Mouse (Mus musculus) spleen, embryonic (tissue): ENCODE measurements at regions not wholly inside any gene's neighbourhood (a gene's known extent, or its start where the extent isn't known, plus 50 kb on each side); places are given as distances from the start of the nearest gene placed in this dataset.
"Not testable (repeated sequence)": the region's sequence is repeated elsewhere in the genome, so short reads cannot be mapped to it uniquely, and the experiment has no call there.

Source experiments
- CTCF ChIA-PET: fragments of 350-600 bp; sonication (Branson Sonifier 250); formaldehyde crosslinking; loops from one replicate; lab custom pipeline; 2022; lab: Charles Lee

DNA sequence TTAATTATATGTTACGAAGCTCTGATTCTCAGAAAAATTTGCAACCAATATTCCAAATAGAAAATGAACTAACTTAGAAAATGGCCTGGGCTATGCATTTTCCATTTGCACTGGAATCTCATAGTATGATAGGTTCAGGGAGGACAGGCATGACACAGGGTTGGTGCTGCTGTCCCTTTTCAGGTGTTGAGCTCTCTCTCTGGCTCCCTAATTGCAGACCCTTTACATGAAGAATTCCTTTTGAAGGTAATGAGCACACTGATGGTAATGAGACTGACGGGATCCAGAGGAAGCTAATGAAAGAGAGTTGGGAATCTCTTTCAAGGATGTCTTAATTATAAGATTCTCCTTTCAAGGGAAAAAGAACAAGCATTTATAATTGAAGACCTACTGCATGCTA lies 87.6 kb downstream of the Serpinb8 start:
- CTCF ChIA-PET: no interaction called here

DNA sequence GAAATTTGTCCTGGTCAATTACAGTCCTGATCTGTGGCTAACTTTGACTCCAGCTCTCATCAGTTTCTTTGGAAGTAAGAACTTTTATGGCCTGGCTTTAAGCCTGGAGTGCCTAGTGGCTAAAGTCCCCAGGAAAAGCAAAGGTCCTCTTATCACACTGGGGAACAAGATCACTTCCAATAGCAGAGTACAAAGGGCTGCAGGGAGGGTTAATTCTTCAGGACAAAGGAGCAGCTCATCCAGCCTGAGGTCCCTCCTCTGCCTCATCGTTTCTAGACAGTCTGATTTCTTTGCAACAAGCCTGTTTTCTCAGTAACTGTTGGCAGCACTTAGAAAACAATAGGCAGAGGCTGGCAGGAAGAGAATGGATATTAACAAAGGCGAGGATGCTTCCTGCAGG lies 107.1 kb downstream of the Serpinb8 start:
- CTCF ChIA-PET: no interaction called here

DNA sequence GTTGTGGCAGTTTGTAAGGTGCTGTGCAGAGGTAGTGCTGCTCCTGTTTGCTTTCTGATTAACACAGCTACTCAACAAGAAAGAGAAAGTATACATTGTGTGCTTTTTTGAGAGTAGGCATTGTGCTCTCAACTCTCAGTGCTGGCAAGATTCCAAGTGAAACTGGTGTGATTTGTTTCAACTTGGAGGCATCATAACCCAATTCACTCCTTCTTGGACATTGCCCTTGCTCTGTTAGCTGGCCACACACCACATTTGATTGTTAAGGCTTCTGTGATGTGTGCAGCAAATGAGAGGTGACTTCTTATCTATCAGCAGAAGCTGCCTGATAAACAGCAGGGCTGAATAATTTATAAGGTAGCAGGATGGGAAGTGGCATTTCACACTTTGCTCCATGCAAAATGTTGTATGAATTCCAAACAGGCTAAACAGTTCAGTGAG lies 116.3 kb downstream of the Serpinb8 start:
- CTCF ChIA-PET: no interaction called here

DNA sequence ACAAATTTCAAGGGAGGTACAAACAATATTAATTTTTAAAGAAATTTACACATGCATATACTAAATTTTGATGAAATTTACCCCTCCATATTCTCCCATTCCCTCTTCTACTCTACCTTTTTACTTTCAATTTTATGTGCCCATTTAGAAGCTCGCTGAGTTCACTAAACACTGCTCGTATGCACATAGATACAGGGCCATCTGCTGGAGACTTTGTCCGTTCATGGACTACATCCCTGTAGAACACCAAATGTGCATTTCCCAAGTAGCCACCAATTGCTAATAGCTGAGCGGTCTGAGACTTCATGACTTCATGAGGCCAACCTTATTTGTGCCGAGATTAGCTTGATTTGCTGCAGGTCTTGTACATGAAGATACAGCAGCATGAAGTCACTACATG lies 118.8 kb downstream of the Serpinb8 start:
- CTCF ChIA-PET: no interaction called here

DNA sequence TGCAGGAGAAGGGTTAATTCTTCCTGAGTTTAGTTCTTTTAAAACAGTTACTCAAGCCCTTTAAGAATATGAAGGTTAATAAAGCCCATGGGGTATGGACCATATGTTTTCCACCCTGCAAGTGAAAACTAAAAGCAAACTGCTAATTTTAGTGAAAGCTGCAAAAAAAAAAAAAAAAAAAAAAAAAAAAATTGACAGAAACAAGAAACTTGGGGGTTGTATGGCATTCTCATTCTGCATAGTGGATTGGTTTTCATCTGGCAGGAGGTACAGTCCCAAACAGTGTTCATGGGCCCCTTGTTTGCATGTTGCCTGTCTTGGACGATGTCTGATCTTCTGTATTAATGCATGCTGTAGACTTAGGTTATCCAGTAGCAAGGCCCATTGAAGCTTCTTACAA lies 125.1 kb downstream of the Serpinb8 start:
- CTCF ChIA-PET: no interaction called here

DNA sequence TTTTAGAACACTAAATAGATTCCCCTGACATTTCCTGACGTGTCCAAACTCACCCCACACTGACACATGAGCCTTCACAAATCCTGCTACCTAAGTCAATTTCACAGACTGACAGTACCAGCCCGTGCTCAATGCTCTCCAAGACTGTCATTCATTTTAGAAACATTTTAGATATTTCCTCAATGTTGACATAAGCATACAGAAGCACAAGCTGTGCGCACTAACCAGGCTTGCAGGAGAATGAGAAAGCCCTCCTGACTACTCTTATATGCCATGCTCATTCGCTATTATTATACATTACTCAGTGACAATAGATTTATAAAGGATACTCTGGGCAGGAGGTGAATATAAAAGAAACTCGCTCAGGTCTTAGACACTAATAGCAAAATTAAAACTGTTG lies 129.5 kb downstream of the Serpinb8 start:
- CTCF ChIA-PET: no interaction called here

DNA sequence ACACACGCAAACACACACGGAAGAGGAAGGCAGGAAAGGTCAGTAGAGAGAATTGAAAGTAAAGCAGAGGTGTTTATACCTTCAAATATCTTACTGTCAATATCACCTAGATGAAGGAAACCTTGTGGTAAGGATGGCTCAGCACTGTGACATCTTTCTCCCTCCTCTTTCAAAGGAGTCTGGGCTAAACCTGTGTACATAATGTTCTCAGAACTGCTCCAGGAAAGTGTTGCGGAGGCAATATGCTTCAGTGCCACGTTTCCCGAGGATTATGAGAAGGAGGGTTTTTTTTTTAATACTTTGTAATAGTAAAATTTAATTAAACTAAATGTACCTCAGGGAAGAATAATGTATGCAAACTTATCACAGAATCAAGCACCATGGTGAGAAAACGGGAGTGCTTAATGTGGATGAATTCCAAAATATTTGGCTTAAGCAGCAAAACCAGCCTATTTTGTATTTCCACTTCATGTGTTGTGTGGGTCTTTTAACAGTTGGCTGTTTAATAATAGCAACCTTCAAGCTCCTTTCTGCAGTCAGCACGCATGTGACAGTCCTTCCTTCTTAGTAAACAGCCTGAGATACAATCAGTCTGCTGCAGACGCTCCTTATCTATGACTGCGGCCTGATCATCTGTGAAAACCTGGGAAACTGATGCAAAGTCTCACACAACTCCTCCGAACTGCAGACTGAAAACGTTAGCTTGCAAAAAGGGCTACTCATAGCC lies 138.5 kb downstream of the Serpinb8 start:
- CTCF ChIA-PET: no interaction called here

DNA sequence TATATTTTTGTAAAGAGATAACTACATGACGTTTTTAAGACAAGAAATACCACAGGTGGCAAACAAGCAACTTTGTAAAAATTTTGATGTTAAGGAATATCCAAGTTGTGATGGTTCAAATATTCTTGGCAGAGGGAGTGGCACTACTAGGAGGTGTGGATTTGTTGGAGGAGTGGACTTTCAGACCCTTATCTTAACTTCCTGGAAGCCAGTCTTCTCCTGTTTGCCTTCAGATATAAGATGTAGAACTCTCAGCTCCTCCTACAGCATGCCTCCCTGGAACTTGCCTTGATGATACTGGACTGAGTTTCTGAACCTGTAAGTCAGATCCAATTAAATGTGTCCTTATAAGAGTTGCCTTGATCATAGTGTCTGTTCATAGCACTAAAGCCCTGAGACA lies 175.5 kb downstream of the Serpinb8 start:
- CTCF ChIA-PET: no interaction called here

DNA sequence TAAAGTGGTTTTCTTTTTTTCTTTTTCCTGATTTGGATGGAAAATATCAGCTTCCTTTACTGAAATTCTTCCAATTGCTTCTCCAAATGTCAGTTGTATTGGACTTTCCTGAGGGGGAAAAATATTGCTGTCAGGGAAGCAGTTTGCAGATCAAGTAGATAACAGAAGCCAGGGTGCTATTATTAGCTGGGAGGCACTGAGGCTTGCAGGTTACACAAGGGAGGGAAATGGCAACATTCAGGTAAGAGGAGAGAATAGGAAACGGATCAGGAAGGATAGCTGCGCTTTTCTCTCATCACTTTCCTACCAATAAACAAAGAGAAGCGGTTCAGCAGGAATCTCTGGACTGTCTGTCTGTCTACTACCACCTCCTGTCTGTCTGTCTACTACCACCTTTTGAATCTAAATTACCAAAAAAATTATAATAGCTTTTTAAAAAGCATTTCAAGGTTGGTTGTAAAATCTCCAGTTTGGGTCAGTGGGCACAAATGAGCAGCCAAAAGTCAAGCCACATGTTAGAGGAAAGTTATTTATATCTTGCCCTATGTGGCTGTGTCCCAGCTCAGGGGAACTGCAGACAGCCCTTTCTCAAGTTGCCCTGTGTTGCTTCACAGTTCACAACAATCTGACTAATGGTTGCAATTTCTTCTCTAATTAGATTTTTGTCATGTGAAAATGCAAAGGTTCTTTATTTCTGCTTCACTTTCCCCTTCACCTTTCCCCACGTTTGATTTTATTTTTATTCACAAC lies 177.6 kb downstream of the Serpinb8 start:
- CTCF ChIA-PET: no interaction called here

DNA sequence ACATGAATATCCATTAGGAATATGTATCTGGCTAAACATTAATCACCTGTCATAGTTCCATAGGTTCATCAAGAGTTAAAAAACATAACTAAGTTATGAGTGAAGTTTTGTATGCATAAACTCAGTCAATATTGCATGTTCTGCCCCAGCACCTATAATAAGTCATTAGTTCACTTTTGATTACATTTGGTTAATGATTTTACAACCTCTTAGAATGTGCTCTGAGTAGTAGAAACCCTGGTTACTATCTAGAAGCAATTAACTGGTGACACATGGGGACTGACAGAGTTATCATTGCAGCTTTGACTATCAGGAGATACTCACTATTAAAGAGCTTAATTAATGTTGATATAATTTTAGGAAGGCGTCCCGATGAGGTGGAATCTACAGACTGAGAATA lies 183.2 kb downstream of the Serpinb8 start:
- CTCF ChIA-PET: no interaction called here

DNA sequence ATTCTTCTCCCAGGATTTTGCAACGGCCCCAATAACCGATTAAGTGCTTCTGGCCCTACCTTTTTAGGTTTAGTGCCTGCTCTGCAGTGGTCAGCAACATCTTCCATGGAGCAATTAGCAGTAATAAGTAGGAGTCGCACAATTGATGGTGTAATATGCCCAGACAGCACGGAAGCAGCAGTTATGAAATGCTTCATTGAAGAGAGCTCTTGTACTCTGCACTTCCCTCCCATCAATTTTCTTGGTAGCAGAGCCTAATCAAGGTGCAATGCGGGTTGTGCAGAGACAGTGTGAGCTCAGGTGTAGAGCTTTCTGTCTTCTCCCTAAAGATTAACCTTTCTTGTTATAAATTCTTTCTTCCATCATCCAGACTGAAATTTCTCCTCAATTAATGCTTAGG lies 193.3 kb downstream of the Serpinb8 start:
- CTCF ChIA-PET: no interaction called here

DNA sequence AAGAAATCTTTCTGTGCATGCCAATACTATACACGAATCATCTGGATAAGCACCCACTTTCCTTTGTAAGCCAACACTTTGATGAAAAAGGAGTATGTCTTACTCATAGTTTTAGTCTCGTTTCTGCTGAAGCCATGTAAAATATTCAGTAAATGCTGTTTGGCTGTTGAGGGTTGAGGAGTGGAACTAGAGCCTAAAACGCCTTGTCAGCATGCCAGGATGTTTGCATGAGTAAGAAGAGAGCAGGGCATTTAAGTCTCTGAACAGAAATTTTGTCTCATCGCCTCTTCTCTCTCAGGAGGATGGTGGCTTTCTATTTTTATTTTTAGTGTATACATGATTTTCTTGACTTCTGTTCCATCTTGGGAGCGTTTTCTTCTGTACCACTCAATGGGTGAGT lies 216.0 kb downstream of the Serpinb8 start:
- CTCF ChIA-PET: no interaction called here

DNA sequence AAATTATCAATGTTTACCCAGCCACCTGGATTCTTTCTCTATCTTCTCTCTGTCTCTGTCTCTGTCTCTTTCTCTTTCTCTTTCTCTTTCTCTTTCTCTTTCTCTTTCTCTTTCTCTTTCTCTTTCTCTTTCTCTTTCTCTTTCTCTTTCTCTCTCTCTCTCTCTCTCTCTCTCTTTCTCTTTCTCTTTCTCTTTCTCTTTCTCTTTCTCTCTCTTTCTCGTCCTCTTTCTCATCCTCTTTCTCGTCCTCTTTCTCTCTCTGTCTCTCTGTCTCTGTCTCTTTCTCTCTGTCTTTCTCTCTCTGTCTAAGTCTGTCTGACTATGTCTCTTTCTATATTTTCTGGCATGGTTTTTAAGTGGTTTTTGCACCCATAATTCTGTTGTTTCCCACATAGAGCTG lies 217.6 kb downstream of the Serpinb8 start:
- CTCF ChIA-PET: not testable (repeated sequence)

DNA sequence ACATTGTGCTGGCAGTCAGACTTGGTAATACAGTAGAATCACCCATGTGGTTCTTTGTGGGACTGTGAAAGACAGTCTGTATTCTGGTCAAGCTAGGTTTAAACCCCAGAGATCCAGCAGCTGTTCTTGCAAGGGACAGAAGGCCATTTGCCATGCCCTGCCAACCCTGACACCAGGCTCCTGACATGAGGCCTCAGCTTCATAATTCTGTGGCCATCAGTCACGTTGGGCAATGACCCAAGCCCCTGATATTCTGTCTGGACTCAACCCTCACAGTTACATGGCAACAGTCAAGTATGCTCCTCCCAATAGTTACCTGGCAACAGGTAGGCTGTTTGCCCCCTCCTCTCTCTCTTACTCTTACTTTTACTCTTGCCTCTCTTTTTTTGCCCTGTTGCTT lies 221.3 kb downstream of the Serpinb8 start:
- CTCF ChIA-PET: no interaction called here

DNA sequence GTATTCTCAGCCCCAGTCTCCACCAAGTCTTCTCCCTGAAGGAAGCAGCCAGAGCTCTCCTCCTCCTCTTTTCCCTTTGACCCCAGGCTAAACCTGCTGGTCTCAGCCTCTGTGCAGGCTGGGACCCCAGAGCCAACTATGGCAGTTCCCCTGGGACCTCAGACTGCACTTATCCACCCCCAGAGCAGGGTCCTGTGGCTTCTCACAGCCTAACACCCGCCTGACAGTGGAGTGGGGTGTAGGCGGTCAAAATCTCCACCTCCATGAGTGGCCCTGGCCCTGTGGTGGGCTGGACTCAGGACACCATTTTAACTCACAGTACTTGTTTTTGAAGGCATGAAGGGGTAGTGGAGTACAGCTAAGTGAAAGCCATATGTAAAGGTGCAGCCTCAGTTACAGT lies 222.1 kb downstream of the Serpinb8 start:
- CTCF ChIA-PET: no interaction called here

DNA sequence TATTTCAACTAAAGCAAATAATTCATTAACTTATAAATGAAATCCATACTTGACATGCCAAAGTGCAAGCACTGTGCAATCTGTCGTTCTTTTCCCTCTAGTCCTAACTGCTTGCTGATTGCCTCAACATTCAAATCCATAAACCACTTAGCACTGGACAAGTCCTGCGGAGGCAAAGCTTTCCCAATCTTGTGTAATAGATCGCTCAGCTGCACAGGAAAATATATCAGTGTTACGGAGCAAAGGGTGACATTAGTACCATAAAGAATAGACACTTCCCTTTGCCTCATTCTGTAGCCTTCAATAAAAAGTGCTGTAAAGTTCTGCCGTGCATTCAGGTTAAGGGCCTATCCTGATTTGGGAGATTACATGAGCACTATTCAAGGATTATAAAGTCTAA lies 248.1 kb downstream of the Serpinb8 start:
- CTCF ChIA-PET: no interaction called here

DNA sequence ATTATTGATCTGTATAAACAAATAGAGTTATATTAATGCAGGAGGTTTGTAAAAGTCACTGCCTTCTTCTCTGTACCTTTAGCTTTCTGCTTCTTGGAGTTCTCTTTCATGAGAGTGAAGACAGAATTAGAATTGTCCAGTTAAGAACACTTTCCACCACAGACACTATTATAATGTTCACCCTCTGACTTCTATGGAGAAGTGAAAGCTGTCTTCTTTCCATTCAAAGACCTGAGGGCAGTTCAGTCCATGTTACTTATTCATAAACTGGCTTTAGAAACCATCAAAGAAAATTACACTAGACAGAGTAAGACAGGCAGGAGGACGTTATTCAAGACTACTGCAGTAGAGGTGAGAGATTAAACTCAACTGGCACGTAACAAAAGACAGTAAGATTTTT lies 262.6 kb downstream of the Serpinb8 start:
- CTCF ChIA-PET: no interaction called here

DNA sequence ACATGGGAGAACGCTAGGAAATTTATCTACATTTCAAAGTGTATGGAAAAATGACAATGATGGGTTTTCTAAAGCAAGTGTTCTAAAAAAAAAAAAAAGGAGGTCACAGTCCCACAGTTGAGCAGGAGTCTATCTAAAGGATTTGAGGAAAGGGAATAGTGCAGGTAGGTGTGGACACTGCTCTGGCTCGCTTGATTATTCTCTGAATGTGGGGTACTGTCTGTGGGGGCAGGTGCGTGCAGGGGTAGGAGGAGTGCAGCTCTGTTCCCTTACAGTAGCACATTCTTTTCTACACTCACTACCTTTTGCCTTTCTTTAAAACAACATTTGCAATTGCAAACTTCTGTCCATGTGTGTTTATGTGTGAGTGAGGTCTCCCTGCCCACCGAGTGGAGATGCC lies 263.2 kb downstream of the Serpinb8 start:
- CTCF ChIA-PET: no interaction called here

DNA sequence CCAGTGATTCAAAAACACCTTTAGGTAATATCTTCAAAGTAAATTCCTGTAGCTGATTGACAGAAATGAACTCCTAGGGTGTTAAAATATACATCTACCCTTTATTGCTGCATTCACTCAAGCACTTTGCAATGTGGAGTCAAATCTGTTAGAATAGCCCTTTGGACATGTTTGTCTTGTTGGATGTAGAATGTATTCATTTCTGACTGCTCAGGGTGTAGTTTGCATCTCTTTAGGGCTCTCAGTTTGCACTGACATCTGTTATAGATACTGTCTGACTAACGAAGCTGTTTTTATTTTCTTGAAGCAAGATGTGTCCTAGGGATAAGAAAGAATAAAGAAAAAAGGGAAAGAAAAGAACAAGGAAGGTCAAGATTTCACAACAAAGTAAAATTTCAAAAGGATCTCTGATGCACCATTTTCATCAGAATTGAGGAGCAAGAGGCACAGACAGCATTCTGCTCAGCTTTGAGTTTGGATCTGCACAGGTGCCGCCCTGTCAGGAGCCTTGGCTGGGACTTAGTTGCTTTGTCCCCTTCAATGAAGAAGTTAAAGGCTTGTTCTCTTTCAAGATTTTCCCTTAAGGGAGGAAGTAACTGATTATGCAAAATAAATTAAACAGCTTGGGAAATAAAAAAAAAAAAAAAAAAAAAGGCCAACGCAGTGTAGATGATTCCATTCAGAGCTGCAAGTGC lies 308.1 kb downstream of the Serpinb8 start:
- CTCF ChIA-PET: no interaction called here

DNA sequence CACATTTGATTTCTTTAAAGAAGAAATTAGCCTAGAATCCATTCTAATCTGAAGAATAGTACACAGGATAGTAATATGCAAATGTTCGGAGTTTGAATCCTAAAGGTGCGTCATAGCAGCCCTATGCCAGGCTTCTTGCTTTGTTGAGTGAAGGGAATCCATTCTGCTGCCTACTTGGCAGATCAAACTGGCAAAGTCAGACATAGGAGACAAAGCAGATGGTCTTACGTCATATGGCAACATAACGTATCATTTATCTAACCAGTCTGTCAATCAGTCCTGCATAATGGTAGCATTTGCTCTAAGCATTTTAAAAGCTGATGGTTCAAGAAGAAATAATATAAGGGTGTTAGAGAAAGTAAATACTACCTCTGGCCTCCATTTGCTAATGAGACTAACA lies 309.5 kb downstream of the Serpinb8 start:
- CTCF ChIA-PET: no interaction called here

DNA sequence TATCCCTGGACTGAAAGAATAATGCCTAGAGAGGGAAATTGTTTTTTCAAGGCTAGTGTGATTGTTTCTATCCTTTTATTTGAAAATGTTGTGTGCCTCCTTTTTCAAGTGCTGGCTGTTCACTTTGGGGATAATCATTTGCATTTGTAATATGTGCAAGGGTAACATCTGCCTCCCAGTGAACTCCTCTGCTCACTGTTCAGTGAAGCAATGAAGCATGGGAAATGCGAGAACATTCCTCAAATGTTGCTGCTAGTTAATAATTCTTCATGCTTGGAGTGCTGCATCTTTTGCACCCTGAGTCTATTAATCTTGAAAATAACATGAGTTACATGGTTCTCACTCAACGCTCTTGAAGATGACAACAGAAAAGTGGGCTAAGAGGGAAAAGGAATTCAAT lies 310.6 kb downstream of the Serpinb8 start:
- CTCF ChIA-PET: no interaction called here

DNA sequence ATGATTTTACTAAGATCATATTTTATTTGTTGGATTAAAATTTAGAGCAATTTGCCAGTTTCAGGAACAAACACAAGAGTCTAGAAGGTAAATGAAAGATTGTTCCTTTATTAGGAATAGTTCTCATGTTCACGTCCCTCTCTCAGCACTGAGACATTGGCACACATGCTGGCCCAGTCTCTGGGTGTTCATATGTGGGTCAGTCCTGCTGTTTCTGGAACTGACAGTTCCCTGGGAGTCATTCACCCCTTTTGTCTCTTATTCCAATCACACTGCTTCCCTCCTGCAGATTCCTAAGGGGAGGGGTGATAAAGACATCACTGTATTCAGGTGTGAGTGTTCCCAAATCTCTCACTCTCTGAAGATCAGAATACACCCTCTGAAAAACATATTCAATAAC lies 311.1 kb downstream of the Serpinb8 start:
- CTCF ChIA-PET: no interaction called here
